Mouse (Mus musculus) midbrain, embryonic 10.5 days (tissue): Measurements from ENCODE around the gene Gbgt1. TPM values are rescaled to one million over a fixed set of nuclear protein-coding genes. Genes with fewer than 3 reads are reported as not detected.
"Not testable (repeated sequence)": the region's sequence is repeated elsewhere in the genome, so short reads cannot be mapped to it uniquely, and the experiment has no call there.

Experiments
- DNase-seq: peaks from one replicate; pipeline ENCODE4 v3.0.0-alpha.2; 2017; ENCODE audit warnings: low spot score
- H3K27ac ChIP-seq: fragments of 300-500 bp; sonication (generic); replicated peaks from 2 replicates; pipeline ENCODE4 v1.5.1; 2016; ENCODE audit warnings: mild to moderate bottlenecking
- H3K27me3 ChIP-seq: fragments of 300-500 bp; sonication (generic); 2 replicates; pipeline ENCODE4 v1.6.1; 2016; ENCODE audit warnings: low read depth, mild to moderate bottlenecking; ENCODE audit not compliant: poor library complexity, severe bottlenecking
- H3K36me3 ChIP-seq: fragments of 300-500 bp; sonication (generic); 2 replicates; pipeline ENCODE4 v1.6.1; 2016; ENCODE audit warnings: mild to moderate bottlenecking, moderate library complexity
- H3K4me1 ChIP-seq: fragments of 300-500 bp; sonication (generic); 2 replicates; pipeline ENCODE4 v1.6.1; 2016
- H3K4me3 ChIP-seq: fragments of 300-500 bp; sonication (generic); 2 replicates; pipeline ENCODE4 v1.5.1; 2016; ENCODE audit warnings: mild to moderate bottlenecking, moderate library complexity
- H3K9me3 ChIP-seq: fragments of 300-500 bp; sonication (generic); replicated peaks from 2 replicates; pipeline ENCODE4 v1.6.1; 2016; ENCODE audit warnings: mild to moderate bottlenecking
- WGBS: fragments of 180-500 bp; shearing (Covaris S2); methylation state at CpG from one replicate; pipeline ENCODE4 v1.1.7; 2016; 5-methylcytosine and 5-hydroxymethylcytosine counted together
- polyA plus RNA-seq: library from polyadenylated mRNA; unstranded; fragments of >200 nt; fragmentation: Nextera tagmentation; extraction: Ambion mirVana; gene quantifications from 2 replicates; pipeline ENCODE4 v1.2.1, GENCODE M21; 2016

Gbgt1 gene
- polyA plus RNA-seq, 1 experiment from 2014 or later = not detected

- H3K4me3 ChIP-seq, H3K27me3 ChIP-seq, H3K4me1 ChIP-seq, H3K9me3 ChIP-seq, H3K27ac ChIP-seq, DNase-seq: not testable (repeated sequence)
- H3K36me3 ChIP-seq = peaks cover 50% of the 10 kb centered on the region
- 94% methylated on average over 8 of the region's 8 CpGs for WGBS
Measured at GRCm38 (mm10) chr2:28472011-28472410, 24.7 kb upstream of the Gbgt1 start.

GRCm38 (mm10) chr2:28477993-28478392 lies 18.7 kb upstream of the Gbgt1 start:
- not testable (repeated sequence) for H3K27me3 ChIP-seq, H3K36me3 ChIP-seq, DNase-seq, H3K27ac ChIP-seq, H3K4me1 ChIP-seq, H3K9me3 ChIP-seq, H3K4me3 ChIP-seq
- 88% methylated on average over 5 of the region's 5 CpGs for WGBS

- Histone ChIP-seq H3K4me1 (peaks cover 4% of the 10 kb centered on the region; the same call in 1 of the 2 replicates), H3K27me3 (no peaks in the 10 kb centered on the region), H3K9me3 (no peaks in the 10 kb centered on the region), H3K36me3 (no peaks in the 10 kb centered on the region), H3K27ac (no peak overlapping the region), H3K4me3 (no peak overlapping the region)
- WGBS = 83% methylated on average over 20 of the region's 20 CpGs
- no peak for DNase-seq
Measured at GRCm38 (mm10) chr2:28479208-28480204, 17.2 kb upstream of the Gbgt1 start.

- Histone ChIP-seq H3K4me3 (no peak overlapping the region), H3K27me3 (no peaks in the 10 kb centered on the region), H3K27ac (no peak overlapping the region), H3K36me3 (no peaks in the 10 kb centered on the region), H3K4me1 (peaks cover 4% of the 10 kb centered on the region; the same call in 1 of the 2 replicates), H3K9me3 (no peaks in the 10 kb centered on the region)
- 76% methylated on average over 2 of the region's 2 CpGs for WGBS
- no peak for DNase-seq
Measured at GRCm38 (mm10) chr2:28483861-28484260, 12.8 kb upstream of the Gbgt1 start.

- H3K36me3 ChIP-seq = no peaks in the 10 kb centered on the region
- H3K4me3 ChIP-seq = no peak overlapping the region
- no peaks in the 10 kb centered on the region for H3K9me3 ChIP-seq
- DNase-seq = no peak
- H3K27me3 ChIP-seq = no peaks in the 10 kb centered on the region
- WGBS = 85% methylated on average over 2 of the region's 2 CpGs
- no peak overlapping the region for H3K27ac ChIP-seq
- H3K4me1 ChIP-seq = no peaks in the 10 kb centered on the region; the same call in 1 of the 2 replicates
Measured at GRCm38 (mm10) chr2:28494521-28494920, 2.2 kb upstream of the Gbgt1 start.

- Histone ChIP-seq H3K9me3 (no peaks in the 10 kb centered on the region), H3K36me3 (no peaks in the 10 kb centered on the region), H3K27ac (no peak overlapping the region), H3K27me3 (no peaks in the 10 kb centered on the region), H3K4me1 (no peaks in the 10 kb centered on the region; the same call in 1 of the 2 replicates), H3K4me3 (no peak overlapping the region)
- no peak for DNase-seq
- 86% methylated on average over 14 of the region's 14 CpGs for WGBS
Measured at GRCm38 (mm10) chr2:28495207-28495756, 1.4 kb upstream of the Gbgt1 start.

GRCm38 (mm10) chr2:28495801-28496595 lies 693 bp upstream of the Gbgt1 start:
- Histone ChIP-seq H3K4me1 (no peaks in the 10 kb centered on the region; the same call in 1 of the 2 replicates), H3K27me3 (no peaks in the 10 kb centered on the region), H3K9me3 (no peaks in the 10 kb centered on the region), H3K36me3 (no peaks in the 10 kb centered on the region), H3K27ac (no peak overlapping the region), H3K4me3 (no peak overlapping the region)
- DNase-seq = no peak
- WGBS = 88% methylated on average over 16 of the region's 16 CpGs

GRCm38 (mm10) chr2:28497561-28497960 lies 870 bp downstream of the Gbgt1 start:
- 88% methylated on average over 5 of the region's 5 CpGs for WGBS
- Histone ChIP-seq H3K27ac (no peak overlapping the region), H3K27me3 (no peaks in the 10 kb centered on the region), H3K36me3 (no peaks in the 10 kb centered on the region), H3K4me1 (no peaks in the 10 kb centered on the region; the same call in 1 of the 2 replicates), H3K4me3 (no peak overlapping the region), H3K9me3 (no peaks in the 10 kb centered on the region)
- DNase-seq = no peak

- WGBS = 77% methylated on average over 4 of the region's 4 CpGs
- Histone ChIP-seq H3K4me3 (no peak overlapping the region), H3K27ac (no peak overlapping the region), H3K9me3 (no peaks in the 10 kb centered on the region), H3K27me3 (no peaks in the 10 kb centered on the region), H3K36me3 (no peaks in the 10 kb centered on the region), H3K4me1 (no peaks in the 10 kb centered on the region; the same call in 1 of the 2 replicates)
- DNase-seq = no peak
Measured at GRCm38 (mm10) chr2:28498431-28498830, 1.7 kb downstream of the Gbgt1 start.

- Histone ChIP-seq H3K36me3 (no peaks in the 10 kb centered on the region), H3K9me3 (no peaks in the 10 kb centered on the region), H3K27ac (no peak overlapping the region), H3K4me3 (no peak overlapping the region), H3K4me1 (no peaks in the 10 kb centered on the region), H3K27me3 (no peaks in the 10 kb centered on the region)
- WGBS = 88% methylated on average over 10 of the region's 10 CpGs
- DNase-seq = no peak
Measured at GRCm38 (mm10) chr2:28502987-28503386, 6.3 kb downstream of the Gbgt1 start.

GRCm38 (mm10) chr2:28504676-28505075 lies 8.0 kb downstream of the Gbgt1 start:
- Histone ChIP-seq H3K4me3 (no peak overlapping the region), H3K4me1 (no peaks in the 10 kb centered on the region), H3K27ac (no peak overlapping the region), H3K9me3 (no peaks in the 10 kb centered on the region), H3K36me3 (no peaks in the 10 kb centered on the region), H3K27me3 (no peaks in the 10 kb centered on the region)
- no peak for DNase-seq
- 89% methylated on average over 13 of the region's 13 CpGs for WGBS

- Histone ChIP-seq H3K4me3 (no peak within 1 kb of the TSS), H3K9me3 (no peaks in the 10 kb centered on the region), H3K27ac (no peak within 1 kb of the TSS), H3K4me1 (no peaks in the 10 kb centered on the region), H3K36me3 (no peaks in the 10 kb centered on the region), H3K27me3 (peaks cover under 1% of the 10 kb centered on the region; the same call in 1 of the 2 replicates)
- no peak for DNase-seq
- 74% methylated on average over 3 of the region's 3 CpGs for WGBS
Measured at GRCm38 (mm10) chr2:28505795-28506194, 9.1 kb downstream of the Gbgt1 start, which contains the start of gene Gm10134. TSS of gene Gm10134 (plus strand) at chr2:28506095.
